Mouse (Mus musculus) liver, postnatal 0 days (tissue): Measurements from ENCODE around the gene Ang2. TPM values are rescaled to one million over a fixed set of nuclear protein-coding genes. Genes with fewer than 3 reads are reported as not detected.

Source experiments
- ATAC-seq: fragments of 200-750 bp; cut with Nextera tagmentation; 2 replicates; pipeline ENCODE4 v1.8.0; 2017; ENCODE audit warnings: mild to moderate bottlenecking, moderate library complexity
- DNase-seq: peaks from one replicate; pipeline ENCODE4 v3.0.0-alpha.2; 2016
- H3K27ac ChIP-seq: fragments of 300-500 bp; sonication (generic); 2 replicates; pipeline ENCODE4 v1.5.1; 2014; ENCODE audit warnings: antibody characterized with exemption, moderate library complexity, mild to moderate bottlenecking, low read depth
- H3K27me3 ChIP-seq: fragments of 300-500 bp; sonication (generic); 2 replicates; pipeline ENCODE4 v1.6.1; 2014; ENCODE audit warnings: low read length, control low read depth, mixed read lengths; ENCODE audit not compliant: insufficient read depth
- H3K36me3 ChIP-seq: fragments of 300-500 bp; sonication (generic); replicated peaks from 2 replicates; pipeline ENCODE4 v1.6.1; 2014; ENCODE audit warnings: mild to moderate bottlenecking, control low read depth, low read length, moderate library complexity, mixed read lengths; ENCODE audit not compliant: insufficient read depth
- H3K4me1 ChIP-seq: fragments of 300-500 bp; sonication (generic); 2 replicates; pipeline ENCODE4 v1.6.1; 2014; ENCODE audit warnings: antibody characterized with exemption, mild to moderate bottlenecking, control low read depth; ENCODE audit not compliant: insufficient read depth
- H3K4me2 ChIP-seq: fragments of 300-500 bp; sonication (generic); 2 replicates; pipeline ENCODE4 v1.6.1; 2014; ENCODE audit warnings: low read depth, mild to moderate bottlenecking, low read length, moderate library complexity, mixed read lengths
- H3K4me3 ChIP-seq: fragments of 300-500 bp; sonication (generic); 2 replicates; pipeline ENCODE4 v1.5.1; 2014; ENCODE audit warnings: low read depth, low read length
- H3K9ac ChIP-seq: fragments of 300-500 bp; sonication (generic); replicated peaks from 2 replicates; pipeline ENCODE4 v1.6.1; 2014; ENCODE audit warnings: mild to moderate bottlenecking, moderate library complexity
- H3K9me3 ChIP-seq: fragments of 300-500 bp; sonication (generic); 2 replicates; pipeline ENCODE4 v1.6.1; 2016; ENCODE audit warnings: mild to moderate bottlenecking, control low read depth, low read length, mixed read lengths
- CTCF ChIP-seq: sonication (generic); IDR thresholded peaks from 2 replicates; pipeline ENCODE4 v1.5.1; 2016; ENCODE audit warnings: antibody characterized with exemption, low read depth
- EP300 ChIP-seq: IDR thresholded peaks from 2 replicates; pipeline ENCODE4 v1.6.1; 2016; ENCODE audit warnings: antibody characterized with exemption, low read depth, mild to moderate bottlenecking
- WGBS: fragments of 180-500 bp; shearing (Covaris S2); extraction: QIAGEN DNeasy Blood & Tissue Kit; methylation state at CpG from one replicate; pipeline ENCODE4 v1.1.7; 2014; ENCODE audit not compliant: insufficient replicate concordance; 5-methylcytosine and 5-hydroxymethylcytosine counted together
- polyA plus RNA-seq: library from polyadenylated mRNA; unstranded; fragments of >200 nt; fragmentation: Nextera tagmentation; extraction: Ambion mirVana; gene quantifications from 2 replicates; pipeline ENCODE4 v1.2.1, GENCODE M21; 2015

Ang2 gene
- polyA plus RNA-seq, 1 experiment from 2014 or later = not detected

DNA sequence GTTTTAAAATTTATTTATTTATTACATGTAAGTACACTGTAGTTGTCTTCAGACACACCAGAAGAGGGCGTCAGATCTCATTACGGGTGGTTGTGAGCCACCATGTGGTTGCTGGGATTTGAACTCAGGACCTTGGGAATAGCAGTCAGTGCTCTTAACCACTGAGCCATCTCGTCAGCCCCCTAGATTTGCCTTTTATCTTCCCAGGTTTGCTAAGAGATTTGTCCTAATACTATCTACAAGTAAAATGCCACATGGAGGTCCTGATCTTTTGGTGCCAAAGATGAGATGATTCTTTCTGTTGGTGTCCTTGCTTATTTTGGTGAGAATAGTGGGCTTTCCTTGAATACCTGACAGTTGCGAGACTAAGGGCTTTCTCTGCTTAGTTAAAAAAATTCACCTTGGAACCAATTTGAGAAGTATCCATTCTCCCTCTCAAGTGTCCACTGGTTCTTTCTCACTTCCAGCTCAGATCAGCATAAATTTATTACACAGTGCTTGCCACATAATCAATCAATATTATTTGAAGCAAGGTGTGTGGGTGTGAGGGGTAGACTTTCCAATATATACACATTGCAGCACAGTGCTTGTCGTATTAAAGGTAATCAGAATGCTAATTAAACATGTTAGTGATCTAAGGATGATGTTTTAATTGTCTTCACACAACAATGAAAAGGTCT, 42.8 kb downstream of the Ang2 start:
- Histone ChIP-seq H3K9me3 (no peaks in the 10 kb centered on the region), H3K4me2 (no peak overlapping the region), H3K4me1 (peaks cover 10% of the 10 kb centered on the region), H3K36me3 (no peaks in the 10 kb centered on the region), H3K4me3 (no peak overlapping the region), H3K27me3 (no peaks in the 10 kb centered on the region), H3K27ac (no peak overlapping the region), H3K9ac (no peak overlapping the region)
- DNase-seq (no peak), ATAC-seq (no peak)
- TF ChIP-seq EP300 (no peak), CTCF (no peak)
- WGBS = 77% methylated on average over 5 of the region's 5 CpGs

DNA sequence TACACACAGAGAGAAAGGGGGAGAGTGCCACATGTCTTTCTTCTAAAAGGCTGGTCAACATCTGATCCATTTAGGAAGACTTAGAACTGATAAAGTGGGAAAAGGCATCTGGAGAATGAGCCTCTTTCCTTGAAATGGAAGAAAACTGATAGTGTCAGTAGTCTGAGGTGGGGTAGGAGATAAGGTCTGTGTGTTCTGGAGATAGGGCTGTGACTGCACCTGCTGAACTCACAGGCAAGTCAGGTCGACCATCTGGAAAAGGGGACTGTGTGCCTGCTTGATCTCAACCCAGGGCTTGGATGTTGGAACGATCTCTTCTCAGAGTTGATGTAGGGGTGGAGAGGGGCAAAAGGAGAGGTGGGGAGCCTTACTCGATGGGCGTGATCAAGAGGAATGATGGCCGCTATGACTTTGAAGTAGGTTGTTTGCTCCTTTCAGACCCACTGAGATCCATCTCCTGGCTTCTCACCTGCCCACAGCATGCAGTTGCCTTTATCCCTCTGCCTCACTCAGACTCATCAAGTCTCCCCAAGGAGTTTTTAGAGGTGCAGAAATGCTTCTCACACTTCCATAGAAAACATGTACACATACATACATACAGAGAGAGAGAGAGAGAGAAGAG, 46.6 kb downstream of the Ang2 start:
- H3K4me1 ChIP-seq = peaks cover 32% of the 10 kb centered on the region
- H3K4me2 ChIP-seq = no peak overlapping the region
- H3K27ac ChIP-seq = no peak overlapping the region
- 57% methylated on average over 5 of the region's 5 CpGs for WGBS
- no peak for DNase-seq
- no peaks in the 10 kb centered on the region for H3K9me3 ChIP-seq
- H3K36me3 ChIP-seq = no peaks in the 10 kb centered on the region
- 0 out of 2 replicates have a peak, but pooled peaks have one; percentile 23 for ATAC-seq
- no peak overlapping the region for H3K4me3 ChIP-seq
- TF ChIP-seq CTCF (no peak), EP300 (peak; percentile 75)
- H3K9ac ChIP-seq = no peak overlapping the region
- no peaks in the 10 kb centered on the region for H3K27me3 ChIP-seq

DNA sequence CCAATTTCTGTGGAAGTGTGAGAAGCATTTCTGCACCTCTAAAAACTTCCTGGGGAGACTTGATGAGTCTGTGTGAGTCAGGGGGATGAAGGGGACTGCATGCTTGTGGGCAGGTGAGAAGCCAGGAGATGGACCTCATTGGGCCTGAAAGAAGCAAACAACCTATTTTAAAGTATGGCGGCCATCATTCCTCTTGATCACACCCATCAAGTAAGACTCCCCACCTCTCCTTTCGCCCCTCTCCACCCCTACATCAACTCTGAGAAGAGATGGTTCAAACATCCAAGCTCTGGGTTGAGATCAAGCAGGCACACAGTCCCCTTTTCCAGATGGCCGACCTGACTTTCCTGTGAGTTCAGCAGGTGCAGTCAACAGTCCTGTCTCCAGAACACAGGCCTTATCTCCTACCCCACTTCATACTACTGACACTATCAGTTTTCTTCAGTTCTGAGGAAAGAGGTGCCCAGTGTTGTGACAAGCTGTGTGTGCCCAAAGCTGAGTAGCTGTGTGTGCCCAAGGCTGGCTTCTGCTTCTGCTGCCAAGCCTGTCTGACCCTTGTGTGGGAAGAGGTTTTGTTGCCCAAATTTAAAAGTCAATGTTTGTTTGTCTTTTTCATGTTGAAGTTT, 48.6 kb downstream of the Ang2 start:
- TF ChIP-seq EP300 = peak; percentile 72; the same call in 1 of the 2 replicates
- TF ChIP-seq CTCF = no peak
- Histone ChIP-seq H3K4me2 (peak overlapping the region; percentile 7; the same call in 1 of the 2 replicates), H3K4me3 (no peak overlapping the region)

DNA sequence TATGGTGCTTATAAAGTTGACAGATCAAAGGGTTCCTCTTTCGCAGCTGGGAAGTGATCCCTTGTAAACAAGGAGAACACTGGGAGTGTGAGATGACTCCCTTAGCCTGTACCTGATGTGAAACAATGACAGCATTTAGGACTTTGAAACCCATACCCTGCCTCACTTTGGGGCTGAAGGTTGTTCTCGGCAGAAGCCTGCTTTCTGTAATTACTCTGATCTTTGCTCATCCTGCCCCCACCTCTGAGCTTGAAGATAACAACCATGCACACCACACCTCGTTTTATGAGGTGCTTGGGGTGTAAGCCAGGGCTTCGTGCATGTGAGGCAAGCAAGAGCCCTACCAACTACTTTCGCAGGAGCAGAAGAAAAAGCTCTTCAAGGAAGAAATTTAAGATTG, 49.8 kb downstream of the Ang2 start:
- DNase-seq = no peak
- Histone ChIP-seq H3K4me2 (no peak overlapping the region), H3K27me3 (no peaks in the 10 kb centered on the region), H3K9me3 (no peaks in the 10 kb centered on the region), H3K4me3 (no peak overlapping the region), H3K9ac (no peak overlapping the region), H3K4me1 (peaks cover 36% of the 10 kb centered on the region), H3K36me3 (no peaks in the 10 kb centered on the region), H3K27ac (no peak overlapping the region)
- 49% methylated on average over 5 of the region's 5 CpGs for WGBS
- ATAC-seq = peak; percentile 35; the same call in 1 of the 2 replicates
- TF ChIP-seq CTCF (no peak), EP300 (no peak)

More for the DNA sequence above, 48.6 kb downstream of the Ang2 start:
- H3K9me3 ChIP-seq = no peaks in the 10 kb centered on the region
- H3K9ac ChIP-seq = no peak overlapping the region
- DNase-seq (no peak), ATAC-seq (peak; percentile 66)
- 71% methylated on average over 3 of the region's 3 CpGs for WGBS
- H3K36me3 ChIP-seq = no peaks in the 10 kb centered on the region
- H3K27ac ChIP-seq = no peak overlapping the region
- H3K4me1 ChIP-seq = peaks cover 32% of the 10 kb centered on the region
- no peaks in the 10 kb centered on the region for H3K27me3 ChIP-seq

DNA sequence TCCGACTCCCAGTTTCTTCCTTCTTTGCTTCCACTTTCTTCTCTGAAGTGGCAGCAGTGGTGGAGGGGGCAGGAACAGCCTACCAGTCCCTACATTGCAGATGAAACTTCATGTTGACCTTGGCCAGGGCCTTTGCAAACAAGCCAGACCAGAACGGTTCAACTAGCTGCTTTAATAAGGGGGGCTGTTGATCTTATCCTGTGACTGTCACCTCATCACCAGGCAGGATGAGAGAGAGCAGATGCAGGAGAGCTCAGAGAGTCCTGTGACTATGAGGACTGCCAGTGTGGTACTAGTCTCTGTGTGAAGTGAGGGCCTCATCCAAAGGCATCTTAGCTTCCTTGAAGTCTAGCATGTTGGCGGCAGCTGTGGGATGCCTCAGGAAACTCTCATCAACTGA, 50.9 kb downstream of the Ang2 start:
- no peak overlapping the region for H3K9ac ChIP-seq
- H3K4me1 ChIP-seq = peaks cover 46% of the 10 kb centered on the region
- TF ChIP-seq EP300 (no peak), CTCF (no peak)
- 78% methylated on average over 3 of the region's 3 CpGs for whole genome bisulfite sequencing
- no peak overlapping the region for H3K27ac ChIP-seq
- ATAC-seq (no peak), DNase-seq (no peak)
- no peak overlapping the region for H3K4me2 ChIP-seq
- H3K4me3 ChIP-seq = no peak overlapping the region
- H3K9me3 ChIP-seq = no peaks in the 10 kb centered on the region
- H3K36me3 ChIP-seq = no peaks in the 10 kb centered on the region
- H3K27me3 ChIP-seq = no peaks in the 10 kb centered on the region

DNA sequence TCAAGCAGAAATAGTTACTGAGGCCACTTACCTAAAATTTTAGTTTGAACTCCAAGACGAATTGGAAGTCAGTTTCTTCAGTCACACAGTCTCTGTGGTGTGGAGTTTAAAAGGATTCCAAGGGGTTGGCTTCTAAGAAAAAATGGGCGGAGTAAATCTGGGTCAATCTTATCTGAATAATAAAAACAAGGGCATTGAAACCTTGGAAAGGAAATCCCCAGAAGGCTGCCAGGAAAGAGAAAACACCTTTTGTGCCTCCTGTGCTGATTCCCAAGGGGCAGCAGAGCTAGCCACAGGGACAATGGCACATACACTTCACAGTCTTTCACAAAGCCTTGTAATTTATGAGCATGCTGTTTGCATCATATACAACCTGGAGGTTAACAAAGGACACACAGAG, 52.3 kb downstream of the Ang2 start, which contains the start of gene Rnase1:
Gene Rnase1, minus strand, starts transcription at position 101 of the 400 bp plus-strand sequence.
- H3K27me3 ChIP-seq = no peaks in the 10 kb centered on the region
- ATAC-seq = no peak
- no peak within 1 kb of the TSS for H3K27ac ChIP-seq
- peaks cover 43% of the 10 kb centered on the region for H3K4me1 ChIP-seq
- no peaks in the 10 kb centered on the region for H3K36me3 ChIP-seq
- DNase-seq = no peak
- H3K9me3 ChIP-seq = no peaks in the 10 kb centered on the region
- H3K4me2 ChIP-seq = no peak within 1 kb of the TSS
- no peak within 1 kb of the TSS for H3K9ac ChIP-seq
- no peak for TF ChIP-seq EP300
- TF ChIP-seq CTCF = no peak
- 63% methylated on average over 2 of the region's 2 CpGs for WGBS
- no peak within 1 kb of the TSS for H3K4me3 ChIP-seq
